Mouse (Mus musculus) gastrocnemius, postnatal 4 days (tissue): ENCODE data around the gene Myg1. TPM values are rescaled to one million over a fixed set of nuclear protein-coding genes. Genes with fewer than 3 reads are reported as not detected.
A peak's percentile ranks its signal among the peaks of the same experiment; 100 is the strongest.

Experiments
- DNase-seq, 2 experiments: peaks; one replicate each; pipeline ENCODE4 v3.0.0; 2021 to 2022; ENCODE audit warnings: low spot score in 2 of 2, mixed read lengths in 2 of 2
- total RNA-seq, 2 experiments: library from RNA; stranded (reverse); gene quantifications; 2 replicates each; pipeline ENCODE4 v1.2.3; 2021

Myg1 gene
- total RNA-seq, 2 experiments from 2014 or later: 31.0 to 35.1 TPM

GRCm38 (mm10) chr15:102377810-102378262 lies 46.3 kb downstream of the Myg1 start:
- peak; percentile 46 to 70 for DNase-seq

GRCm38 (mm10) chr15:102381575-102381974 lies 50.1 kb downstream of the Myg1 start:
- DNase-seq: peak; percentile 71 to 80

GRCm38 (mm10) chr15:102383671-102384070 lies 52.2 kb downstream of the Myg1 start:
- no peak for DNase-seq

DNA sequence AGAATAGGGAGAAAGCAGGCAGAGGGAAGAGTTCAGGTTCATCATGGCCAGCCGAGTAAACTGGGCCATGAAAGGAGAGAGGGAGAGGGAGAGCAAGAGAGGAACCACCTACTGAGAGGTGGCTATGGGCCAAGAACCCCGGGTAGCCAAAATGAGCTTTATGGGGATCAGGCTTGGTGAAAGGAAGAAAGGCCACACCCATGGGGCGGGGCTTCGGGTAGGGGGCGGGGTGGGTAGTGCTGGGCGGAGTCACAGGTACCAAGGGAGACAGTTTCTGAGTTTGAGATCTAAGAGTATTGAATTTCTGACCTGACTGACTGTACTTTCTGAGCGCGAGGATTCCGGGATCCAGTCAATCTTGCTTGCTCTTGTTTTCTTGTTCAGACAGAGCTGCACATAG lies 55.1 kb downstream of the Myg1 start:
- no peak for DNase-seq

Other genes with a start within 250 kb of the Myg1 start
- gene Tns2, start 231.3 kb upstream of the Myg1 start, total RNA-seq: 10 to 100 TPM; 58.7 to 59.5 TPM
- 10 to 100 TPM; 21.1 to 26.7 TPM for gene Spryd3, start 195.5 kb upstream of the Myg1 start, total RNA-seq
- 10 to 100 TPM; 80.3 to 91.9 TPM for gene Igfbp6, start 187.3 kb upstream of the Myg1 start, total RNA-seq
- under 1 TPM; 0.18 to 0.39 TPM for gene Soat2, start 181.2 kb upstream of the Myg1 start, total RNA-seq
- 10 to 100 TPM; 56.8 to 66.8 TPM for gene Zfp740, start 128.5 kb upstream of the Myg1 start, total RNA-seq
- 10 to 100 TPM; 41.0 to 43.5 TPM for gene Csad, start 127.0 kb upstream of the Myg1 start, total RNA-seq
- 1 to 10 TPM; 1.3 to 2.1 TPM for gene Itgb7, start 99.8 kb upstream of the Myg1 start, total RNA-seq
- 10 to 100 TPM; 21.3 to 27.8 TPM for gene Rarg, start 74.2 kb upstream of the Myg1 start, total RNA-seq
- gene Gm9918, start 61.1 kb upstream of the Myg1 start, total RNA-seq: not detected
- gene Mfsd5, start 52.3 kb upstream of the Myg1 start, total RNA-seq: 10 to 100 TPM; 18.9 to 20.0 TPM
- 10 to 100 TPM; 13.0 to 20.5 TPM for gene Espl1, start 35.4 kb upstream of the Myg1 start, total RNA-seq
- 100 to 1,000 TPM; 331 to 348 TPM for gene Pfdn5, start 5.6 kb upstream of the Myg1 start, total RNA-seq
- gene Aaas, start 19.1 kb downstream of the Myg1 start, total RNA-seq: 10 to 100 TPM; 14.0 to 14.3 TPM
- under 1 TPM; 0.18 to 0.22 TPM for gene Sp7, start 35.5 kb downstream of the Myg1 start, total RNA-seq
- 10 to 100 TPM; 54.9 to 69.9 TPM for gene Sp1, start 74.4 kb downstream of the Myg1 start, total RNA-seq
- gene Amhr2, start 113.7 kb downstream of the Myg1 start, total RNA-seq: 1 to 10 TPM; 3.6 to 3.9 TPM
- 10 to 100 TPM; 15.2 to 18.7 TPM for gene Prr13, start 127.3 kb downstream of the Myg1 start, total RNA-seq
- 100 to 1,000 TPM; 614 to 662 TPM for gene Pcbp2, start 138.8 kb downstream of the Myg1 start, total RNA-seq
- 1 to 10 TPM in 1 of 2 experiments, not detected in 1; 7.6 TPM for gene Gm10337, start 172.0 kb downstream of the Myg1 start, total RNA-seq
- gene Map3k12, start 185.4 kb downstream of the Myg1 start, total RNA-seq: 1 to 10 TPM; 6.1 to 6.3 TPM
- gene Tarbp2, start 186.5 kb downstream of the Myg1 start, total RNA-seq: 10 to 100 TPM; 54.7 to 56.9 TPM
- gene Npff, start 193.2 kb downstream of the Myg1 start, total RNA-seq: 1 to 10 TPM; 3.4 to 4.9 TPM